Mouse (Mus musculus): Measurements from ENCODE around the gene Gm5128.
"Not testable (repeated sequence)": the region's sequence is repeated elsewhere in the genome, so short reads cannot be mapped to it uniquely, and the experiment has no call there.

Gene Gm5128

DNA sequence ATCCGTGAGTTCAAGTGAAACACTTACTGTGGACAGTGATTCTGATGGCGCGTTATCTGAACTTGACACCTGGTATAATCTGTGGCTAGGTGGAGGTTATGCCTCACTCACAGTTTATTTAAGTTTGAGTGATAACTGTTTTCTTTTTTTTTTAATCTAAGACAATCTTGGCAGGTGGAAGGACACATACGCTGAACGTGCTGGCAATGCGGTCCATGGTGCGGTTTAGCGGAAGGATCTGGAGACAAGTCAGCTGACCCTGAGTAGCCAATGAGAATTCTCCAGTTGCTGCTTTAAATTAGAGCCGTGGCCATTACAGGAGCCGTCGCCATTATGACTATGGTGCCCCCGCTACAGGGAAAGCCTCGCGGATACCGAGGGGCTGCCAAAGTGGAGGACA lies at the start of gene Gm5128:
TSS of gene Gm5128 (plus strand) at position 301 of the 400 bp plus-strand sequence.
- DNase-seq (ENCODE audit: low read depth, low spot score): not testable (repeated sequence)

GRCm38 (mm10) chrX:135360685-135361084 lies 12.4 kb upstream of the Gm5128 start:
- not testable (repeated sequence) for DNase-seq (ENCODE audit: low read depth, low spot score)

GRCm38 (mm10) chrX:135361943-135362342 lies 11.1 kb upstream of the Gm5128 start:
- DNase-seq (ENCODE audit: low read depth, low spot score): not testable (repeated sequence)

DNA sequence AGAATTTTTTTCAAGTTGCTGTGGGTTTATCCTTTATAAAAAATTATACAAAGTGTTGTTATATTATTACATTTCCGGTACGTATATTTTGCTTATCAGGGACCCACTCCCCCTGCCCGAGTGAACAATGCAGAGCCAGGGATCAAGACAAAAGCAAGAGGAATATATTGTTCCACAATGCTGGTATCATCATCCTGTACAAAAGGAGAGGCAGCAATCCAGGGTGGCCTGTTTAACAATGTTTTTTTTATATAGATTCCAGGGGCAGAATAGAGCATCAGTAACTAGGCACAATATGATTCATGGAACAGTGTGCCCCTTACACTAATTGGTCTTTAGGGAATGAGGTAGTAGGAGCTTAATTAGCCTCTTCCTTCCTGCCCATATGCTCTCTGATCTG lies 30.5 kb downstream of the Gm5128 start:
- DNase-seq (ENCODE audit: low read depth, low spot score): not testable (repeated sequence)

DNA sequence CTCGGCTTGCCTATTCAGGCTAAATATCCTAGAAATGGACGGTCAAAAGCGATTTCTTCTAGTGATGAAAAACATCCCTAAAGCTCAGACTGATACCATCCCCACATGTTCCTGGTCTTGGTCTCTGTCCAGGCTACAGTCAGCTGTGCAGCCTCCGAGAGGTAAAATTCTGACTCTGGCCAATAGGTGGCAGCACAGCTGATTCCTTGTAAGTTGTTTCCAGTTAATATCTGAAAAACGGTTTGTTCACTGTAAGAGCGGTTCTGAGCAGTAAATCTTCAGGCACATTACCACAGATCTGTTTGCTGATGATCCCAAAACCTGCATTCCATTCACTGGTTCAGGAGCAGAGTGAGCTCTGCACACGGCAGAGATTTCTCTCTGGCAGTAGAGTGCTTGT lies 48.1 kb downstream of the Gm5128 start:
- DNase-seq (ENCODE audit: low read depth, low spot score): not testable (repeated sequence)

DNA sequence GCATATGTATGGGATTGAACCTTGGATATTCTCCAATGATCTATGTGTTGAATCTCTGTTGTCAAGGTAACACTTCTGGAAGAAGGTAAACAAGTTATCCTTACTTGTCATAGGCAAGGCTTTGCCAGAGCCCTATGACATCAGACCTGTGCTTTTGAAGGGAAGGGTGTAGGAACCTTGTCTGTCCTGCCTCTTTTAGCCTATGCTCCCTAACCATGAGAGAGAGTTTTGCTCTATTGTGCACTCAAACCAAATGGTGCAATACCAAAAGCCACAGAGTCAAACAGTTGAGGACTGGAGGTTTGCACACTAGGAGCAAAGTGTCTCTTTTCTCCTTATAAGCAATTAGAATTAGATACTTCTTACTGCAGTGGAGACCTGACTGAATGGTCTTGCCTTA lies 48.7 kb downstream of the Gm5128 start:
- DNase-seq (ENCODE audit: low read depth, low spot score): not testable (repeated sequence)

GRCm38 (mm10) chrX:135422473-135422872 lies 49.4 kb downstream of the Gm5128 start:
- DNase-seq (ENCODE audit: low read depth, low spot score): not testable (repeated sequence)

Measured in 3T3-L1 (cell line).